Mouse (Mus musculus) left cerebral cortex, adult 2 months (tissue): ENCODE data around the gene Galnt11. TPM values are rescaled to one million over a fixed set of nuclear protein-coding genes. Genes with fewer than 3 reads are reported as not detected.
"Not testable (repeated sequence)": the region's sequence is repeated elsewhere in the genome, so short reads cannot be mapped to it uniquely, and the experiment has no call there.

ENCODE experiments used
- DNase-seq, 2 experiments: peaks; one replicate each; pipeline ENCODE4 v3.0.0; 2021 to 2022; ENCODE audit warnings: low spot score in 2 of 2, mixed read lengths in 1 of 2; ENCODE audit errors: extremely low spot score in 1 of 2
- H3K27ac ChIP-seq: fragments of 200-600 bp; 2 replicates; pipeline ENCODE4 v1.8.1; 2022
- H3K4me3 ChIP-seq: fragments of 200-600 bp; 2 replicates; pipeline ENCODE4 v1.8.1; 2022
- CTCF ChIP-seq: fragments of 200-600 bp; IDR thresholded peaks from 2 replicates; pipeline ENCODE4 v1.8.1; 2022; ENCODE audit warnings: antibody characterized with exemption, mild to moderate bottlenecking, moderate library complexity
- intact Hi-C: fragments of 180-260 bp; cut with DNase I; formaldehyde crosslinking; loops from one replicate; pipeline ENCODE4 v1.15.1; 2025
- long read RNA-seq, 2 experiments: library from polyadenylated mRNA; stranded (forward); transcript quantifications; one replicate each; pipeline ENCODE4 v2.0.0; 2021; ENCODE audit warnings: borderline mapping rate in 2 of 2
- total RNA-seq, 2 experiments: library from RNA; stranded (reverse); gene quantifications; 2 replicates each; pipeline ENCODE4 v1.2.3; 2021

Gene Galnt11
- total RNA-seq: 10 to 100 TPM; 44.7 to 45.3 TPM
- long read RNA-seq, experiment 1, transcript Galnt11-201 (12 exons, 2,552 nt): major isoform, 64 of 75 reads
- long read RNA-seq, experiment 1, partial matches to known transcripts: 0 of 75 reads
- long read RNA-seq, experiment 1, other reads (novel, unspliced or antisense): 11 of 75 reads
- long read RNA-seq, experiment 2, transcript Galnt11-201 (12 exons, 2,552 nt): major isoform, 41 of 55 reads
- long read RNA-seq, experiment 2, partial matches to known transcripts: 3 of 55 reads
- long read RNA-seq, experiment 2, other reads (novel, unspliced or antisense): 10 of 55 reads

GRCm38 (mm10) chr5:25221604-25222003, at the start of gene Galnt11:
Gene Galnt11 (plus strand): TSS chr5:25221904.
- Histone ChIP-seq H3K27ac (peak within 1 kb of the TSS; percentile 93), H3K4me3 (peak within 1 kb of the TSS; percentile 71)
- intact Hi-C loops: loop anchor here (5.0 kb wide), 1 partner anchor 119 kb away; the partner anchor contains the start of gene Prkag2
- no peak for DNase-seq
- TF ChIP-seq CTCF: no peak

DNA sequence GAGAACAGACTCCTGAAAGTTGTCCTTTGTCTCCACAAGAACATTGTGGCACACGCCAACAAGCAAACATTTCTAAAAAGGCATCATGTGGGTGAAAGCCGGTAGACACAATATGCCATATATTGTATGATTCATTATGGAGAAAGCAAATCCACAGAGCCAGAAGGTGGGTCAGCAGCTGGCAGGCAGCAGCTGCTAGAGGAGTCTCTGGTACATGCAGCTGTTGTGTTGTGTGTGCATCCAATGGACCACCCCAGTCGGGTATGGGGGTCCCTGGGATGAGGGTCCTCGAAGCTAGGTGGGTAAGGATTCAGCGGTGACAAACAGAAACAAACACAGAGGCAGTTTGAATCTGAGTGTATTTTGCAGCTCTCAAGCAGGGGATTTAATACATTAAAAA, 43.8 kb upstream of the Galnt11 start:
- DNase-seq, H3K27ac ChIP-seq, H3K4me3 ChIP-seq, intact Hi-C loops: not testable (repeated sequence)

DNA sequence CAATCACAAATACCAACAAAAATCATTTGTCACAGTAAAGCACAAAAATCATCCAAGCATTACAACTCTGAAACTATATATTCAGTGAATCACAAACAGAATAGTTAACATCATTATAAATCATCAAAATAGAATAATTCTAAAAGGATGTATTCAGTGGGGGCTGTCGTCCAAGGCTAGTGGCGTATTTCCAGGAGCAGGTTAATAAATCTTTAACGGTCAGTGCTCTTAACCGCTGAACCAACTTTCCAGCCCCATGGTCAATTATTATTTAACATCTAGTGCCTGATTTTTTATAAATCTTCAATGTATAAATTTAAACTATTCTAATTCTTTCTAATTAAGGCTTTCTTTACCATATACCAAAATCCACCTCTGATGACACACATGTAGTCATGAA, 43.2 kb upstream of the Galnt11 start:
- H3K4me3 ChIP-seq, DNase-seq, intact Hi-C loops, H3K27ac ChIP-seq: not testable (repeated sequence)

- Histone ChIP-seq H3K27ac (no peak overlapping the region), H3K4me3 (no peak overlapping the region)
- intact Hi-C loops: no loop called here
- no peak for DNase-seq
- TF ChIP-seq CTCF: no peak
Observed at GRCm38 (mm10) chr5:25179284-25179683, 42.4 kb upstream of the Galnt11 start.

GRCm38 (mm10) chr5:25179936-25180488, 41.7 kb upstream of the Galnt11 start:
- TF ChIP-seq CTCF: no peak
- H3K4me3 ChIP-seq: no peak overlapping the region
- no peak for DNase-seq
- intact Hi-C loops: no loop called here
- H3K27ac ChIP-seq: no peak overlapping the region

GRCm38 (mm10) chr5:25181004-25181531, 40.6 kb upstream of the Galnt11 start, which contains the start of gene Galntl5:
Gene Galntl5 (plus strand): TSS chr5:25181460.
- intact Hi-C loops: no loop called here

DNA sequence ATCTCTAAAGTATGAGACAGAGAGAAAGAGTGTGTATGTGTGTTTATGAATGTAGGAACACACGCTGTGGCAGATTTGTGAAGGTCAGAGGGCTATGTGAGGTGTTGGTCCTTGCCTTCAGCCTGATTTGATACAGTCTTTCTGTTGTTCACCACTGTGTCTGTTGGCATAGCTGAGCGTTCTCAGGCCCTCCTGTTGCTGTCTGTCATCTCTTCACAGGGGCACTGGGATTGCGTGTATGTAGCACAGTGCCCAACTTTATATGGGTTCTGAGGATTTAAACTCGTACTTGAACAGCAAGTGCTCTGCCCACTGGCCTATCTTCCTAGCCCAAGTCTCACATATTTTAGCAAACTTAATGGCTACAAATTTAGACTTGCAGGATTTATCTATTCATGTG, 38.1 kb upstream of the Galnt11 start:
- H3K27ac ChIP-seq: no peak overlapping the region

More at GRCm38 (mm10) chr5:25181004-25181531, 40.6 kb upstream of the Galnt11 start, which contains the start of gene Galntl5:
- TF ChIP-seq CTCF: no peak
- H3K27ac ChIP-seq: no peak within 1 kb of the TSS
- H3K4me3 ChIP-seq: no peak within 1 kb of the TSS
- no peak for DNase-seq

DNA sequence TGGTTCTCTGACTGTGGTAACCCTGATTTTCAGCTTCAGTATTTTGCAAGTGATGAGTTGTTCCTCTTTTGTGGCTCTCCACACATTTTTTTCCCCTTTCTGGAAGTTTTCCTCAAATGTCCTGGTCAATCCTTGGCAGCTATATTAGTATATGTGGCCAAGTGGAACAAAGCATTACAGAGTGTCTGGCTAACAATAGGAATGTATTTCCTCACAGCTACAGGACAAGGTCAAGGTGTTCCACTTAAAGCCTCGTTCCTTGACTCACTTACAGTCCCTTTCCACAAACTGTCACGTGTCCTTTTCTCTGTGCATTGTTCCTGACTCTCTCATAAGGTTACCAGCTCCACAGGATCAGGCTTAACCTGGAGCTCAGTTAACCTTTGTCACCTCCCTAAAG, 37.1 kb upstream of the Galnt11 start:
- no peak for DNase-seq
- TF ChIP-seq CTCF: no peak
- Histone ChIP-seq H3K4me3 (no peak overlapping the region), H3K27ac (no peak overlapping the region)
- intact Hi-C loops: no loop called here

More for the DNA sequence above, 38.1 kb upstream of the Galnt11 start:
- H3K4me3 ChIP-seq: no peak overlapping the region
- no peak for TF ChIP-seq CTCF
- intact Hi-C loops: no loop called here
- DNase-seq: no peak

DNA sequence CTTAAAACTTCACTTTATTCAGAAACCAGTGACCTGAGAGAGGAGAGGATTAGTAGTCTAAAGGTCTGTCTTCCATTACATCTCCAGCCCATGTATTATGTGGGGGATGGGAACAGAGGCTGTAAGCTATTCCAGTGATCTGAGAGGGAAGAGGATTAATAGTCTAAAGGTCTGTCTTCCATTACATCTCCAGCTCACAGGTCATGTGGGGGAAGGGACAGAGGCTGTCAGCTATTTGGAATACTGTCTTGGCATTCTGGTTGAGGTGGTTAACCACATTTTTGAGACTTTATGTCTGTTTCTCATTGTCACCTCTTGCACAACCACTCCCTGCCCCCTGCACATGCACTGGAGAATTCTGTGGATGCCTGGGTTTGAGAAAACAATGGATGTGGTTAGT, 34.0 kb upstream of the Galnt11 start:
- intact Hi-C loops: no loop called here
- DNase-seq: no peak
- no peak for TF ChIP-seq CTCF
- H3K4me3 ChIP-seq: no peak overlapping the region
- no peak overlapping the region for H3K27ac ChIP-seq

GRCm38 (mm10) chr5:25188802-25189201, 32.9 kb upstream of the Galnt11 start:
- H3K27ac ChIP-seq: no peak overlapping the region
- peak; percentile 33 for TF ChIP-seq CTCF
- no peak overlapping the region for H3K4me3 ChIP-seq
- DNase-seq: no peak
- intact Hi-C loops: no loop called here

- no peak overlapping the region for H3K4me3 ChIP-seq
- no peak overlapping the region for H3K27ac ChIP-seq
- intact Hi-C loops: no loop called here
- DNase-seq: no peak
- no peak for TF ChIP-seq CTCF
Observed at GRCm38 (mm10) chr5:25190521-25190920, 31.2 kb upstream of the Galnt11 start.

DNA sequence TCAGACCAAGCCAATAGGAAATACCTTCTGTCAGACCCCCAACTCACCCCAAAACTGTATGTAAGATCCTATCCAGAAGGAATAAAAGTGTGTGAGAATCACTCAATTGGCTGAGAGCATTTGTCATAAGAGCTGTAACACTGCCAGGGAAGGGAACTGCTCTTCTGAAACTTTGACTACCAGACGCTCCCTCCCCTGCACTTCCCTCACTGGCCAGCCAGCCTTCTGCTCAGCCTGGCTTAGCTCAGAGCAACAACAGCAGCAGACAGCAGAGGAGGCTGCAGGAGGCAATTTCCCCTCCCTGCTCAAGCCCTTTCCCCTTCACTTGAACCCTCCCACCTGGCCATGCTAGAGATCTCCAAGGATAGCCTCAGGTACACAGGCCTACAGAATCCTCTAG, 9.8 kb upstream of the Galnt11 start:
- peak in 1 of 2 experiments; percentile 22 for DNase-seq
- no peak; the same call in 1 of the 2 replicates for TF ChIP-seq CTCF
- intact Hi-C loops: no loop called here
- no peak overlapping the region for H3K4me3 ChIP-seq
- H3K27ac ChIP-seq: no peak overlapping the region

- intact Hi-C loops, H3K27ac ChIP-seq, H3K4me3 ChIP-seq, DNase-seq: not testable (repeated sequence)
Observed at GRCm38 (mm10) chr5:25213216-25213615, 8.5 kb upstream of the Galnt11 start.
